Mouse (Mus musculus): Measurements from ENCODE around the gene Isyna1. TPM values are rescaled to one million over a fixed set of nuclear protein-coding genes. Genes with fewer than 3 reads are reported as not detected.

The Isyna1 gene
- total RNA-seq, 1 experiment, result 161 TPM

DNA sequence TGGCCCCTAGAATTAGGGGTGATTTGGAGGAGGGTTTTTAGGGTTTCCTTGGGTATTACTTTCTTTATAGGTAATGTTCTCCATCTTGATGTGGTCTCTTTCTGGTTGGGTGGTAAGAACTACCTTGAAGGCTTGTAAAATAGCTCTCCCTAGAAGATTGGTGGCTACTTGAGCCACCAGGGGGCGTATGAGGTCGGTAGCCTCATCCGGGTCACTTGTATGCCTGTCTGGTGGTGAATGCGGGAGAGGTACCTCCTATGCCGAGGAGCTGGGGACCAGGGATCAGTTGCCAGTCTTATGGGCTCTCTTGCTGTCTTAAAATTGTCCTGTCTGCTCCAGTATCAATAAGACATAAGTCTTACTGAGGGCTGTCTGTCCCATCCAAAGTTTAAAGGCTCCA, 30.9 kb downstream of the Isyna1 start:
- TF ChIP-seq CHD2 (IDR thresholded peaks at IDR 0.05; ENCODE audit: low read depth, low read length), result no peak
- TF ChIP-seq ZC3H11A (IDR thresholded peaks at IDR 0.05; ENCODE audit: borderline replicate concordance, low read depth, low read length), result no peak
- no peak for TF ChIP-seq MAFK (IDR thresholded peaks at IDR 0.05; ENCODE audit: insufficient read depth, low read depth, low read length)
- no peak for TF ChIP-seq HCFC1 (IDR thresholded peaks at IDR 0.05; ENCODE audit: borderline replicate concordance, insufficient read depth, low read length)
- TF ChIP-seq ZNF384 (IDR thresholded peaks at IDR 0.05; ENCODE audit: low read depth, low read length), result no peak
- in situ Hi-C loops (cut with MboI; ENCODE audit: low sequenced_read_pairs in 2 of 2, unreplicated experiment in 2 of 2), result no loop called here
- peaks cover 0 to 8% of the 10 kb centered on the region in 2 experiments; a peak in 1 of 4 replicates for H3K4me1 ChIP-seq (ENCODE audit: control insufficient read depth in 2 of 2, insufficient read depth in 2 of 2, low read length in 2 of 2, poor library complexity in 1 of 2)
- H3K9me3 ChIP-seq (ENCODE audit: control insufficient read depth, insufficient read depth, low read depth, low read length), result no peaks in the 10 kb centered on the region
- no peak for DNase-seq (ENCODE audit: low read depth, low spot score)
- H3K36me3 ChIP-seq (ENCODE audit: control insufficient read depth, insufficient read depth, low read length, poor library complexity, severe bottlenecking), result no peaks in the 10 kb centered on the region; the same call in 1 of the 2 replicates
- no peak overlapping the region for H3K4me3 ChIP-seq (ENCODE audit: insufficient read depth in 1 of 2, low read depth in 1 of 2, low read length in 2 of 2, poor library complexity in 1 of 2, severe bottlenecking in 1 of 2)
- no peak overlapping the region for H3K27ac ChIP-seq (ENCODE audit: insufficient read depth, low read depth, low read length, poor library complexity, severe bottlenecking)
- no peak overlapping the region for H3K9ac ChIP-seq (ENCODE audit: insufficient read depth, low read depth, low read length, poor library complexity, severe bottlenecking)

DNA sequence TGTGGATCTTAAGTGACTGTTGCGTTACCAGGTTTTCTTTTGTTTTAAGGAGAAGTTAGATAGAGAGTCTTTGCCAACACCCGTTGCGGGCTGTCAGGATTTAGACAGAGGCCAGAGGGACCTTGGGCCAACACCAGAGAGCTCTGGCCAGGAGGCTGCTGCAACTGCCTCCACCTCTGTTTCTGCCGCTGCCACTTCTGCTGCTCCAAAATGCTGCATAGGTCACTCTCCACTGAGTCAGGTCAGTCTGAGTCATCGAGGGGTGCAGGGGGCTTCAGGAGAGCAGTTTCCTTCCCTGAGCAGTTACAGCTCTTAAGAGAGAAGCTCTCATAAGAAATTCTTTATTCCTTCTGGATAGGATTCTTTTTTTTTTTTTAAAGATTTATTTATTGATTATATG, 32.9 kb downstream of the Isyna1 start:
- DNase-seq (ENCODE audit: low read depth, low spot score), result no peak
- Histone ChIP-seq H3K36me3 (ENCODE audit: control insufficient read depth, insufficient read depth, low read length, poor library complexity, severe bottlenecking) (no peaks in the 10 kb centered on the region; the same call in 1 of the 2 replicates), H3K27ac (ENCODE audit: insufficient read depth, low read depth, low read length, poor library complexity, severe bottlenecking) (no peak overlapping the region), H3K4me1 (ENCODE audit: control insufficient read depth in 2 of 2, insufficient read depth in 2 of 2, low read length in 2 of 2, poor library complexity in 1 of 2) (peaks cover 0 to 9% of the 10 kb centered on the region in 2 experiments; a peak in 2 of 4 replicates), H3K9me3 (ENCODE audit: control insufficient read depth, insufficient read depth, low read depth, low read length) (no peaks in the 10 kb centered on the region), H3K4me3 (ENCODE audit: insufficient read depth in 1 of 2, low read depth in 1 of 2, low read length in 2 of 2, poor library complexity in 1 of 2, severe bottlenecking in 1 of 2) (no peak overlapping the region), H3K9ac (ENCODE audit: insufficient read depth, low read depth, low read length, poor library complexity, severe bottlenecking) (no peak overlapping the region)
- in situ Hi-C loops (cut with MboI; ENCODE audit: low sequenced_read_pairs in 2 of 2, unreplicated experiment in 2 of 2), result no loop called here
- no peak for TF ChIP-seq ZNF384 (IDR thresholded peaks at IDR 0.05; ENCODE audit: low read depth, low read length)
- TF ChIP-seq ZC3H11A (IDR thresholded peaks at IDR 0.05; ENCODE audit: borderline replicate concordance, low read depth, low read length), result no peak
- TF ChIP-seq CHD2 (IDR thresholded peaks at IDR 0.05; ENCODE audit: low read depth, low read length), result no peak
- no peak for TF ChIP-seq HCFC1 (IDR thresholded peaks at IDR 0.05; ENCODE audit: borderline replicate concordance, insufficient read depth, low read length)
- TF ChIP-seq MAFK (IDR thresholded peaks at IDR 0.05; ENCODE audit: insufficient read depth, low read depth, low read length), result no peak

- H3K4me1 ChIP-seq (ENCODE audit: control insufficient read depth in 2 of 2, insufficient read depth in 2 of 2, low read length in 2 of 2, poor library complexity in 1 of 2), result peaks cover 0 to 12% of the 10 kb centered on the region in 2 experiments; a peak in 2 of 4 replicates
- no peak for TF ChIP-seq ZC3H11A (IDR thresholded peaks at IDR 0.05; ENCODE audit: borderline replicate concordance, low read depth, low read length)
- no peak for TF ChIP-seq ZNF384 (IDR thresholded peaks at IDR 0.05; ENCODE audit: low read depth, low read length)
- TF ChIP-seq CHD2 (IDR thresholded peaks at IDR 0.05; ENCODE audit: low read depth, low read length), result no peak
- no peak for TF ChIP-seq MAFK (IDR thresholded peaks at IDR 0.05; ENCODE audit: insufficient read depth, low read depth, low read length)
- no peak for TF ChIP-seq HCFC1 (IDR thresholded peaks at IDR 0.05; ENCODE audit: borderline replicate concordance, insufficient read depth, low read length)
- no peak overlapping the region for H3K27ac ChIP-seq (ENCODE audit: insufficient read depth, low read depth, low read length, poor library complexity, severe bottlenecking)
- in situ Hi-C loops (cut with MboI; ENCODE audit: low sequenced_read_pairs in 2 of 2, unreplicated experiment in 2 of 2), result no loop called here
- no peaks in the 10 kb centered on the region for H3K9me3 ChIP-seq (ENCODE audit: control insufficient read depth, insufficient read depth, low read depth, low read length)
- no peaks in the 10 kb centered on the region; the same call in 1 of the 2 replicates for H3K36me3 ChIP-seq (ENCODE audit: control insufficient read depth, insufficient read depth, low read length, poor library complexity, severe bottlenecking)
- no peak overlapping the region for H3K9ac ChIP-seq (ENCODE audit: insufficient read depth, low read depth, low read length, poor library complexity, severe bottlenecking)
- H3K4me3 ChIP-seq (ENCODE audit: insufficient read depth in 1 of 2, low read depth in 1 of 2, low read length in 2 of 2, poor library complexity in 1 of 2, severe bottlenecking in 1 of 2), result no peak overlapping the region
- no peak for DNase-seq (ENCODE audit: low read depth, low spot score)
Measured at GRCm38 (mm10) chr8:70628986-70629490, 34.9 kb downstream of the Isyna1 start.

DNA sequence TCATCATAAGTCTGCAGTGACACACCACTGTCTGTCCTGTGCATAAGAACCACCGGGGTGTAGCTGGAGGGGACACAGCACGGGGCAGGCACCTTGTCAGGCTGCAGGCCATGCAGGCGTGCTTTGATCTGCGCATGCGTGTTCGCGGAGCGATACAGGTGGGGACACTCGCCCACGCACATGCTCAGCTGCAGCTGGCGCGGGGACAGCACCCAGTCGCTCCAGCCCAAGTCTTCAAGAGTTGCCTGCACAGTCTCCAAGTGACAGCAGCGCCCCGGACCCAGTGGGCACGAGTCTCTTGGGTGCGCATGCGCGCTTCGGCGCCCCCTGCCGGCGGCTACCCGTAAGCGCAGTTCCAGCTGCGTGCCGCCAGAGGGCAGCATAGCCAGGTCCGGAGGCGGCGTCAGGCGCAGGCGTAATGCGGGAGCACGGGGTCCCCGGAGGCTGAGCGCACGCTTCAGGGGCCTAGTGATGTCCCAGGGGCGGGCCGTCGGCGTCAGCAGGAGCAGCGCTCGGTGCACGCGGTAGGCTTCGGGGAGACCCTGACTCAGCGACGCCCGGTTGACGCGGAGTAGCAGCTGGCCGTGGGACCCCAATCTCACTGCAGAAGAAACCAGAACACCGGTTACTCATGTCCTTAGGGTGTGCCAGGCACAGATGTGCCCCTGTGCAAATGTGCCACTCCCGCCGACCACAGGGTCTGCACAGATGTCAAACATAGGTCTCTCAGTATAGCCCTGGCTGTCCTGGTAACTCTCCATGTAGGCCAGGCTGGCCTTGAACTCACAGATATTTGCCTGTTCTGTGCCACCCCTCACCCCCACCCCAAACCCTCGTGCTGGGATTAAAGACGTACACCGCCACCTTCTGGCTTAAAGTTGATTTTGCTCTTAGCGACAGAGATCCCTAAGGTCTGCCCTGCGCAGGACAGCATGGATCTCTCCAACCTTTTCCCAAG, 35.7 kb downstream of the Isyna1 start:
- no peaks in the 10 kb centered on the region for H3K9me3 ChIP-seq (ENCODE audit: control insufficient read depth, insufficient read depth, low read depth, low read length)
- DNase-seq (ENCODE audit: low read depth, low spot score), result peak; percentile 83
- H3K9ac ChIP-seq (ENCODE audit: insufficient read depth, low read depth, low read length, poor library complexity, severe bottlenecking), result peak overlapping the region; percentile 64
- in situ Hi-C loops (cut with MboI; ENCODE audit: low sequenced_read_pairs in 2 of 2, unreplicated experiment in 2 of 2), result no loop called here
- H3K27ac ChIP-seq (ENCODE audit: insufficient read depth, low read depth, low read length, poor library complexity, severe bottlenecking), result peak overlapping the region; percentile 40; the same call in 1 of the 2 replicates
- TF ChIP-seq ZNF384 (IDR thresholded peaks at IDR 0.05; ENCODE audit: low read depth, low read length), result 0 out of 2 replicates have a peak, but pooled peaks have one; percentile 60
- TF ChIP-seq HCFC1 (IDR thresholded peaks at IDR 0.05; ENCODE audit: borderline replicate concordance, insufficient read depth, low read length), result peak; percentile 66; the same call in 1 of the 2 replicates
- TF ChIP-seq MAFK (IDR thresholded peaks at IDR 0.05; ENCODE audit: insufficient read depth, low read depth, low read length), result no peak
- H3K36me3 ChIP-seq (ENCODE audit: control insufficient read depth, insufficient read depth, low read length, poor library complexity, severe bottlenecking), result no peaks in the 10 kb centered on the region; the same call in 1 of the 2 replicates
- H3K4me1 ChIP-seq (ENCODE audit: control insufficient read depth in 2 of 2, insufficient read depth in 2 of 2, low read length in 2 of 2, poor library complexity in 1 of 2), result peaks cover 0 to 12% of the 10 kb centered on the region in 2 experiments; a peak in 2 of 4 replicates
- peak overlapping the region; percentile 37 to 51 for H3K4me3 ChIP-seq (ENCODE audit: insufficient read depth in 1 of 2, low read depth in 1 of 2, low read length in 2 of 2, poor library complexity in 1 of 2, severe bottlenecking in 1 of 2)
